Mouse (Mus musculus): ENCODE measurements around the gene Fem1b. TPM values are rescaled to one million over a fixed set of nuclear protein-coding genes. Genes with fewer than 3 reads are reported as not detected.

The Fem1b gene
- polyA plus RNA-seq, 1 experiment, result 20.0 TPM

GRCm38 (mm10) chr9:62835705-62836446, 24.1 kb upstream of the Fem1b start:
- TF ChIP-seq POLR2A (IDR thresholded peaks at IDR 0.05; ENCODE audit: borderline replicate concordance, control insufficient read depth, low read depth, low read length) (no peak), CTCF (IDR thresholded peaks at IDR 0.05; ENCODE audit: control insufficient read depth, insufficient read depth, low read length) (no peak)
- 70% methylated on average over 4 of the region's 4 CpGs for WGBS
- H3K4me3 ChIP-seq (replicated peaks; ENCODE audit: control insufficient read depth, low read depth, low read length), result no peak overlapping the region
- no peak overlapping the region for H3K27ac ChIP-seq (ENCODE audit: control insufficient read depth, insufficient read depth, low read depth, low read length, poor library complexity)
- H3K4me1 ChIP-seq (ENCODE audit: control insufficient read depth, insufficient read depth, low read length), result no peaks in the 10 kb centered on the region; the same call in 1 of the 2 replicates

- no peak overlapping the region for H3K27ac ChIP-seq (ENCODE audit: control insufficient read depth, insufficient read depth, low read depth, low read length, poor library complexity)
- TF ChIP-seq POLR2A (IDR thresholded peaks at IDR 0.05; ENCODE audit: borderline replicate concordance, control insufficient read depth, low read depth, low read length) (no peak), CTCF (IDR thresholded peaks at IDR 0.05; ENCODE audit: control insufficient read depth, insufficient read depth, low read length) (no peak)
- no peak overlapping the region for H3K4me3 ChIP-seq (replicated peaks; ENCODE audit: control insufficient read depth, low read depth, low read length)
- 83% methylated on average over 5 of the region's 5 CpGs for WGBS
- H3K4me1 ChIP-seq (ENCODE audit: control insufficient read depth, insufficient read depth, low read length), result no peaks in the 10 kb centered on the region; the same call in 1 of the 2 replicates
These were observed 23.2 kb upstream of the Fem1b start for GRCm38 (mm10) chr9:62834906-62835305.

- WGBS, result 82% methylated on average over 6 of the region's 6 CpGs
- TF ChIP-seq CTCF (IDR thresholded peaks at IDR 0.05; ENCODE audit: control insufficient read depth, insufficient read depth, low read length), result no peak
- TF ChIP-seq POLR2A (IDR thresholded peaks at IDR 0.05; ENCODE audit: borderline replicate concordance, control insufficient read depth, low read depth, low read length), result no peak
- Histone ChIP-seq H3K27ac (ENCODE audit: control insufficient read depth, insufficient read depth, low read depth, low read length, poor library complexity) (no peak overlapping the region), H3K4me3 (replicated peaks; ENCODE audit: control insufficient read depth, low read depth, low read length) (no peak overlapping the region), H3K4me1 (ENCODE audit: control insufficient read depth, insufficient read depth, low read length) (no peaks in the 10 kb centered on the region)
These were observed 18.1 kb upstream of the Fem1b start for GRCm38 (mm10) chr9:62829877-62830276.

GRCm38 (mm10) chr9:62828662-62829086, 16.9 kb upstream of the Fem1b start:
- no peak overlapping the region for H3K27ac ChIP-seq (ENCODE audit: control insufficient read depth, insufficient read depth, low read depth, low read length, poor library complexity)
- no peak; the same call in 1 of the 2 replicates for TF ChIP-seq POLR2A (IDR thresholded peaks at IDR 0.05; ENCODE audit: borderline replicate concordance, control insufficient read depth, low read depth, low read length)
- TF ChIP-seq CTCF (IDR thresholded peaks at IDR 0.05; ENCODE audit: control insufficient read depth, insufficient read depth, low read length), result peak; percentile 96
- no peaks in the 10 kb centered on the region for H3K4me1 ChIP-seq (ENCODE audit: control insufficient read depth, insufficient read depth, low read length)
- H3K4me3 ChIP-seq (replicated peaks; ENCODE audit: control insufficient read depth, low read depth, low read length), result peak overlapping the region; percentile 42
- WGBS, result 1% methylated on average over 23 of the region's 23 CpGs

- Histone ChIP-seq H3K27ac (ENCODE audit: control insufficient read depth, insufficient read depth, low read depth, low read length, poor library complexity) (no peak overlapping the region), H3K4me1 (ENCODE audit: control insufficient read depth, insufficient read depth, low read length) (no peaks in the 10 kb centered on the region), H3K4me3 (replicated peaks; ENCODE audit: control insufficient read depth, low read depth, low read length) (peak overlapping the region; percentile 11)
- TF ChIP-seq CTCF (IDR thresholded peaks at IDR 0.05; ENCODE audit: control insufficient read depth, insufficient read depth, low read length) (no peak), POLR2A (IDR thresholded peaks at IDR 0.05; ENCODE audit: borderline replicate concordance, control insufficient read depth, low read depth, low read length) (no peak)
- WGBS, result 17% methylated on average over 24 of the region's 24 CpGs
These were observed 16.4 kb upstream of the Fem1b start for GRCm38 (mm10) chr9:62827939-62828652.

- H3K27ac ChIP-seq (ENCODE audit: control insufficient read depth, insufficient read depth, low read depth, low read length, poor library complexity), result no peak overlapping the region
- no peak for TF ChIP-seq POLR2A (IDR thresholded peaks at IDR 0.05; ENCODE audit: borderline replicate concordance, control insufficient read depth, low read depth, low read length)
- TF ChIP-seq CTCF (IDR thresholded peaks at IDR 0.05; ENCODE audit: control insufficient read depth, insufficient read depth, low read length), result no peak
- H3K4me3 ChIP-seq (replicated peaks; ENCODE audit: control insufficient read depth, low read depth, low read length), result no peak overlapping the region
- H3K4me1 ChIP-seq (ENCODE audit: control insufficient read depth, insufficient read depth, low read length), result no peaks in the 10 kb centered on the region
- WGBS, result 68% methylated on average over 7 of the region's 7 CpGs
These were observed 14.7 kb upstream of the Fem1b start for GRCm38 (mm10) chr9:62826456-62826855.

GRCm38 (mm10) chr9:62825791-62826393, 14.2 kb upstream of the Fem1b start:
- 65% methylated on average over 9 of the region's 9 CpGs for WGBS
- H3K4me3 ChIP-seq (replicated peaks; ENCODE audit: control insufficient read depth, low read depth, low read length), result no peak overlapping the region
- H3K4me1 ChIP-seq (ENCODE audit: control insufficient read depth, insufficient read depth, low read length), result no peaks in the 10 kb centered on the region
- TF ChIP-seq POLR2A (IDR thresholded peaks at IDR 0.05; ENCODE audit: borderline replicate concordance, control insufficient read depth, low read depth, low read length) (no peak), CTCF (IDR thresholded peaks at IDR 0.05; ENCODE audit: control insufficient read depth, insufficient read depth, low read length) (no peak)
- no peak overlapping the region for H3K27ac ChIP-seq (ENCODE audit: control insufficient read depth, insufficient read depth, low read depth, low read length, poor library complexity)

GRCm38 (mm10) chr9:62821811-62822210, 10.1 kb upstream of the Fem1b start:
- TF ChIP-seq CTCF (IDR thresholded peaks at IDR 0.05; ENCODE audit: control insufficient read depth, insufficient read depth, low read length) (no peak), POLR2A (IDR thresholded peaks at IDR 0.05; ENCODE audit: borderline replicate concordance, control insufficient read depth, low read depth, low read length) (no peak)
- Histone ChIP-seq H3K4me1 (ENCODE audit: control insufficient read depth, insufficient read depth, low read length) (no peaks in the 10 kb centered on the region), H3K27ac (ENCODE audit: control insufficient read depth, insufficient read depth, low read depth, low read length, poor library complexity) (no peak overlapping the region), H3K4me3 (replicated peaks; ENCODE audit: control insufficient read depth, low read depth, low read length) (no peak overlapping the region)
- 87% methylated on average over 7 of the region's 7 CpGs for WGBS
